Mouse (Mus musculus): ENCODE data around the gene Taok3.

GRCm38 (mm10) chr5:117116660-117117059 lies 3.3 kb upstream of the Taok3 start:
- no peak for TF ChIP-seq EP300 (IDR thresholded peaks at IDR 0.05; ENCODE audit: low read depth in 1 of 2, low read length in 2 of 2)
- TF ChIP-seq POLR2A (IDR thresholded peaks at IDR 0.05; ENCODE audit: control insufficient read depth in 1 of 2, insufficient read depth in 1 of 2, low read depth in 1 of 2, low read length in 2 of 2, poor library complexity in 1 of 2): no peak
- TF ChIP-seq ZNF384 (IDR thresholded peaks at IDR 0.05; ENCODE audit: low read depth, low read length): no peak
- no peak for TF ChIP-seq CTCF (IDR thresholded peaks at IDR 0.05 in 2 of 3, conservative IDR thresholded peaks at IDR 0.05 in 1 of 3; ENCODE audit: control insufficient read depth in 1 of 3, insufficient read depth in 1 of 3, low read depth in 2 of 3, low read length in 3 of 3, poor library complexity in 1 of 3, severe bottlenecking in 1 of 3)
- no peak for TF ChIP-seq USF1 (IDR thresholded peaks at IDR 0.05; ENCODE audit: low read depth, low read length)
